Mouse (Mus musculus) liver, postnatal 0 days (tissue): ENCODE results near the gene Hcfc2.

Experiments
- CTCF ChIP-seq: sonication (generic); IDR thresholded peaks from 2 replicates; pipeline ENCODE4 v1.5.1; 2016; ENCODE audit warnings: antibody characterized with exemption, low read depth
- EP300 ChIP-seq: IDR thresholded peaks from 2 replicates; pipeline ENCODE4 v1.6.1; 2016; ENCODE audit warnings: antibody characterized with exemption, low read depth, mild to moderate bottlenecking

DNA sequence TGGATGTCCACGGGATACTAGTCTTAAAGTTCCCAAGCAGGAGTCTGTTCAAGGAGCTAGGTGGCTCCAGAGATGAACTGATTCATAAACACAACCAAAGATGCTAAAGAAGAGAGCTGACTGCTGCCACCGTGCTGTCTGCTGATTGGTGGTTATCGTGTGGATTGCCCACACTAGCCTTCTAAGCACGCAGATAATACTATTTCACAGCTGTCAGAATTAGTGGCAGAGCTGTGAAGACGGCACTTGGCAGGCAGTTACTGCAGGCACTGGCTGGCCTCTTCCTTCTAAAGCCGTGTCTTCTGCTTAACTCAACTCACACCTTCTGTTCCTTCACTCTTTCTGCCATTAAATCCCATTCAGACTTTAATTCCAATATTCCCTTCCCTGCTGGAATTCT, 62.4 kb downstream of the Hcfc2 start:
- TF ChIP-seq CTCF (no peak), EP300 (no peak)
